ENCODE assay signal across 7 mouse cellular contexts in genomic region chr9:83447176-83447575, GRCm38 (mm10). TPM values are rescaled to one million over a fixed set of nuclear protein-coding genes. Genes with fewer than 3 reads are reported as not detected.
DNase-seq lines count a peak whose midpoint lies in the region; ATAC-seq and TF ChIP-seq lines count a peak whose summit lies in the region.

No protein-coding gene starts in this region.

- no peaks in the 10 kb centered on the region for H3K9me3 ChIP-seq in heart, embryonic 12.5 days (replicated peaks)
- no peaks in the 10 kb centered on the region for H3K9me3 ChIP-seq in liver, embryonic 13.5 days (replicated peaks)

- H3K4me2 ChIP-seq in heart, embryonic 12.5 days = peak overlapping the region; percentile 64
- H3K4me2 ChIP-seq in liver, embryonic 13.5 days = peak overlapping the region; percentile 45

- peak overlapping the region; percentile 83 for H3K4me3 ChIP-seq in testis, adult 2 months (ENCODE audit: control insufficient read depth, low read depth, low read length)
- 0 out of 2 replicates have a peak overlapping the region, but pooled peaks have one; percentile 43 for H3K4me3 ChIP-seq in heart, embryonic 12.5 days
- no peak overlapping the region for H3K4me3 ChIP-seq in liver, embryonic 13.5 days (replicated peaks)
- no peak overlapping the region for H3K4me3 ChIP-seq in thymus, adult 2 months (ENCODE audit: control insufficient read depth, insufficient read depth, low read length)

- H3K4me1 ChIP-seq in testis, adult 2 months (ENCODE audit: control insufficient read depth, insufficient read depth, low read length) = peaks cover 4% of the 10 kb centered on the region
- 0 out of 2 replicates have a peak, but pooled peaks cover 4% of the 10 kb centered on the region for H3K4me1 ChIP-seq in heart, embryonic 12.5 days (replicated peaks)
- H3K4me1 ChIP-seq in liver, embryonic 13.5 days (replicated peaks) = no peaks in the 10 kb centered on the region
- no peaks in the 10 kb centered on the region for H3K4me1 ChIP-seq in thymus, adult 2 months (replicated peaks; ENCODE audit: control insufficient read depth, insufficient read depth, low read length)

- H3K9ac ChIP-seq in heart, embryonic 12.5 days = peak overlapping the region; percentile 24; the same call in 1 of the 2 replicates
- H3K9ac ChIP-seq in liver, embryonic 13.5 days = no peak overlapping the region

- no peaks in the 10 kb centered on the region for H3K27me3 ChIP-seq in testis, adult 2 months (ENCODE audit: control insufficient read depth, insufficient read depth, low read length)
- no peaks in the 10 kb centered on the region for H3K27me3 ChIP-seq in heart, embryonic 12.5 days (replicated peaks)
- H3K27me3 ChIP-seq in liver, embryonic 13.5 days = peaks cover 25% of the 10 kb centered on the region
- H3K27me3 ChIP-seq in thymus, adult 2 months (ENCODE audit: control insufficient read depth, insufficient read depth, low read length) = no peaks in the 10 kb centered on the region; the same call in 1 of the 2 replicates

- DNase-seq in testis, postnatal 14 days (ENCODE audit: low spot score) = no peak
- DNase-seq in liver, embryonic 13.5 days = no peak
- no peak for DNase-seq in thymus, adult 2 months
- DNase-seq in urinary bladder, postnatal 25 days (ENCODE audit: low spot score) = no peak
- no peak for DNase-seq in urinary bladder, adult 2 months (ENCODE audit: low spot score)

- no peak for TF ChIP-seq CTCF in testis, adult 2 months (IDR thresholded peaks at IDR 0.05; ENCODE audit: control insufficient read depth, insufficient read depth, insufficient replicate concordance, low read depth, low read length)
- no peak for TF ChIP-seq CTCF in thymus, adult 2 months (IDR thresholded peaks at IDR 0.05; ENCODE audit: borderline replicate concordance, control insufficient read depth, extremely low read depth, insufficient read depth, low read length, poor library complexity)

- no peak for ATAC-seq in heart, embryonic 12.5 days (ENCODE audit: insufficient number of reproducible peaks, low FRiP score)
- ATAC-seq in liver, embryonic 13.5 days (ENCODE audit: low read depth) = no peak

- H3K27ac ChIP-seq in testis, adult 2 months (ENCODE audit: control insufficient read depth, insufficient read depth, low read depth, low read length) = no peak overlapping the region
- peak overlapping the region; percentile 78 for H3K27ac ChIP-seq in heart, embryonic 12.5 days (ENCODE audit: poor library complexity, severe bottlenecking)
- no peak overlapping the region for H3K27ac ChIP-seq in liver, embryonic 13.5 days
- H3K27ac ChIP-seq in thymus, adult 2 months (ENCODE audit: control insufficient read depth, insufficient read depth, low read length) = no peak overlapping the region

- no peaks in the 10 kb centered on the region for H3K36me3 ChIP-seq in testis, adult 2 months (ENCODE audit: control insufficient read depth, insufficient read depth, low read length)
- H3K36me3 ChIP-seq in heart, embryonic 12.5 days = no peaks in the 10 kb centered on the region
- no peaks in the 10 kb centered on the region for H3K36me3 ChIP-seq in liver, embryonic 13.5 days
- H3K36me3 ChIP-seq in thymus, adult 2 months (ENCODE audit: control insufficient read depth, insufficient read depth, low read length) = no peaks in the 10 kb centered on the region

- no peak for TF ChIP-seq POLR2A in testis, adult 2 months (IDR thresholded peaks at IDR 0.05; ENCODE audit: control insufficient read depth, low read depth, low read length)
- TF ChIP-seq POLR2A in thymus, adult 2 months (IDR thresholded peaks at IDR 0.05; ENCODE audit: control insufficient read depth, extremely low read depth, insufficient read depth, low read length, poor library complexity) = no peak

- WGBS in heart, embryonic 12.5 days = 45% methylated on average over 9 of the region's 9 CpGs
- WGBS in liver, embryonic 13.5 days (ENCODE audit: insufficient replicate concordance) = 11% methylated on average over 9 of the region's 9 CpGs
- WGBS in thymus, adult 2 months = 51% methylated on average over 9 of the region's 9 CpGs

RNA-seq across cellular contexts. Expression of gene Lca5, which starts 6.2 kb away (rescaled TPM):
- polyA plus RNA-seq in testis, adult 2 months (2012; rRNA removed) = 5.1 and 6.0 TPM in 2 replicates
- 14.5 and 15.8 TPM in 2 replicates for polyA plus RNA-seq in heart, embryonic 12.5 days (2016; fragmentation: Nextera tagmentation; extraction: Ambion mirVana)
- polyA plus RNA-seq in liver, embryonic 13.5 days (2015; fragmentation: Nextera tagmentation; extraction: Ambion mirVana) = 1.2 and 1.8 TPM in 2 replicates
- polyA plus RNA-seq in thymus, adult 2 months (2012; rRNA removed) = 1.4 and 2.7 TPM in 2 replicates
- 4.8 and 5.2 TPM in 2 replicates for polyA plus RNA-seq in urinary bladder, adult 2 months (2012; rRNA removed)

Comparison
In these comparisons a context has a peak if more than half of its experiments do, and no peak if none do; other contexts are left out.
1. H3K4me3 ChIP-seq: peak in testis, adult 2 months (single experiment) and heart, embryonic 12.5 days (single experiment); none in liver, embryonic 13.5 days (single experiment) and thymus, adult 2 months (single experiment).